Mouse (Mus musculus) left cerebral cortex, adult 8-10 months (tissue): Measurements from ENCODE around the gene Coro1b. TPM values are rescaled to one million over a fixed set of nuclear protein-coding genes. Genes with fewer than 3 reads are reported as not detected.

Experiments used
- DNase-seq, 2 experiments: peaks; one replicate each; pipeline ENCODE4 v3.0.0; 2022; ENCODE audit warnings: low spot score in 2 of 2
- total RNA-seq, 4 experiments: library from RNA; stranded (reverse); gene quantifications; 2 replicates each; pipeline ENCODE4 v1.2.4; 2022

The Coro1b gene
- total RNA-seq, 4 experiments from 2014 or later = 86.9 to 98.0 (median 92.5) TPM

GRCm38 (mm10) chr19:4155223-4156072, 7.0 kb downstream of the Coro1b start:
- DNase-seq = no peak

- DNase-seq = no peak
Measured at GRCm38 (mm10) chr19:4156073-4156579, 7.7 kb downstream of the Coro1b start.

- no peak for DNase-seq
Measured at GRCm38 (mm10) chr19:4156771-4157170, 8.4 kb downstream of the Coro1b start.

GRCm38 (mm10) chr19:4159049-4159448, 10.6 kb downstream of the Coro1b start:
- DNase-seq = no peak

GRCm38 (mm10) chr19:4162646-4163542, 14.5 kb downstream of the Coro1b start, which contains the start of gene Rps6kb2:
Rps6kb2 (minus strand) TSS chr19:4163354.
- peak; percentile 96 to 97 for DNase-seq

- DNase-seq = no peak
Measured at GRCm38 (mm10) chr19:4163543-4163887, 15.1 kb downstream of the Coro1b start.

GRCm38 (mm10) chr19:4164100-4164499, 15.7 kb downstream of the Coro1b start:
- no peak for DNase-seq

- no peak for DNase-seq
Measured at GRCm38 (mm10) chr19:4164721-4165120, 16.3 kb downstream of the Coro1b start.

GRCm38 (mm10) chr19:4166678-4167476, 18.5 kb downstream of the Coro1b start:
- no peak for DNase-seq

- peak; percentile 97 to 99 for DNase-seq
Measured at GRCm38 (mm10) chr19:4169378-4169784, 21.0 kb downstream of the Coro1b start.

- no peak for DNase-seq
Measured at GRCm38 (mm10) chr19:4169810-4170209, 21.4 kb downstream of the Coro1b start.

GRCm38 (mm10) chr19:4170723-4171392, 22.4 kb downstream of the Coro1b start:
- DNase-seq = no peak

- DNase-seq = no peak
Measured at GRCm38 (mm10) chr19:4171393-4172290, 23.2 kb downstream of the Coro1b start.

GRCm38 (mm10) chr19:4172925-4173324, 24.5 kb downstream of the Coro1b start:
- DNase-seq = no peak

GRCm38 (mm10) chr19:4175368-4175947, 27.0 kb downstream of the Coro1b start, which contains the start of gene Carns1:
Carns1 (minus strand) TSS chr19:4175479.
- DNase-seq = no peak

- no peak for DNase-seq
Measured at GRCm38 (mm10) chr19:4180411-4180810, 32.0 kb downstream of the Coro1b start.

- DNase-seq = peak in 1 of 2 experiments; percentile 75
Measured at GRCm38 (mm10) chr19:4181892-4182291, 33.5 kb downstream of the Coro1b start.

- no peak for DNase-seq
Measured at GRCm38 (mm10) chr19:4183689-4184088, 35.3 kb downstream of the Coro1b start.
